Mouse (Mus musculus) mouse trophoblast stem cell (cell line): ENCODE results near the gene Gm49342.

Experiments
- in situ Hi-C, 2 experiments: fragments of 300-500 bp; cut with MseI, MboI; formaldehyde crosslinking; loops; 2 replicates in 1 of 2; 3 replicates in 1 of 2; pipeline ENCODE4 v1.15.1; 2025

Gm49342 gene

GRCm38 (mm10) chr14:50981207-50981606 is 36.9 kb downstream of the Gm49342 start:
- in situ Hi-C loops: no loop called here

- in situ Hi-C loops: no loop called here
Measured at GRCm38 (mm10) chr14:50981837-50982236, 37.5 kb downstream of the Gm49342 start.

- in situ Hi-C loops: no loop called here
Measured at GRCm38 (mm10) chr14:50987668-50988067, 43.4 kb downstream of the Gm49342 start.

- in situ Hi-C loops: no loop called here
Measured at GRCm38 (mm10) chr14:50991037-50991436, 46.7 kb downstream of the Gm49342 start.

- in situ Hi-C loops: no loop called here
Measured at GRCm38 (mm10) chr14:50997088-50997487, 52.8 kb downstream of the Gm49342 start.

GRCm38 (mm10) chr14:50997999-50998666 is 53.8 kb downstream of the Gm49342 start:
- in situ Hi-C loops: no loop called here

- in situ Hi-C loops: no loop called here
Measured at GRCm38 (mm10) chr14:51007152-51007801, 63.0 kb downstream of the Gm49342 start, which contains the start of gene Rnase10. Gene Rnase10 (plus strand): TSS chr14:51007751.

GRCm38 (mm10) chr14:51007914-51008713 is 63.8 kb downstream of the Gm49342 start:
- in situ Hi-C loops: no loop called here

- in situ Hi-C loops: no loop called here
Measured at GRCm38 (mm10) chr14:51008781-51009180, 64.5 kb downstream of the Gm49342 start.

GRCm38 (mm10) chr14:51009572-51009971 is 65.3 kb downstream of the Gm49342 start:
- in situ Hi-C loops: no loop called here
